Mouse (Mus musculus): Measurements from ENCODE around the gene Fgfr2.

Fgfr2 gene

DNA sequence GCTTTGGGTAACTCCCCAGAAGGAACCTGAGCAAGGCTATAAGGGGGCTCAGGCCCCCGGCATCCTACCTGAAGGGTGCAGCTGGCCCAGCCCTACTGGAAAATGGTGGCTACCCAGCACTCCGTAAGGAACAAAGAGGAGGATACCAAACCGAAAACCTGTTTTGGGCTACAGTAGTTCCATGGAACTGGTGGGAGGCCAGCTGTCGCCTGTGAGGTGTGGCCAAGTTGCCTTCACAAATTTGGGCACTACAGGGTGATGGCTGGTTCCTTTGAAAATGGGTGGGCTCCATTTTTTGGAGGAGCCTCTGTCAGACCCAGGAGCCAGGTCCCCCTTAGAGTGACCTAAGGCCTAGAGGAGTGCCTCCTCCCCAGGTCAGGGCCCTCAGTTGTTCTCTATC, 407.9 kb downstream of the Fgfr2 start:
- no peak for DNase-seq (ENCODE audit: low read depth)

DNA sequence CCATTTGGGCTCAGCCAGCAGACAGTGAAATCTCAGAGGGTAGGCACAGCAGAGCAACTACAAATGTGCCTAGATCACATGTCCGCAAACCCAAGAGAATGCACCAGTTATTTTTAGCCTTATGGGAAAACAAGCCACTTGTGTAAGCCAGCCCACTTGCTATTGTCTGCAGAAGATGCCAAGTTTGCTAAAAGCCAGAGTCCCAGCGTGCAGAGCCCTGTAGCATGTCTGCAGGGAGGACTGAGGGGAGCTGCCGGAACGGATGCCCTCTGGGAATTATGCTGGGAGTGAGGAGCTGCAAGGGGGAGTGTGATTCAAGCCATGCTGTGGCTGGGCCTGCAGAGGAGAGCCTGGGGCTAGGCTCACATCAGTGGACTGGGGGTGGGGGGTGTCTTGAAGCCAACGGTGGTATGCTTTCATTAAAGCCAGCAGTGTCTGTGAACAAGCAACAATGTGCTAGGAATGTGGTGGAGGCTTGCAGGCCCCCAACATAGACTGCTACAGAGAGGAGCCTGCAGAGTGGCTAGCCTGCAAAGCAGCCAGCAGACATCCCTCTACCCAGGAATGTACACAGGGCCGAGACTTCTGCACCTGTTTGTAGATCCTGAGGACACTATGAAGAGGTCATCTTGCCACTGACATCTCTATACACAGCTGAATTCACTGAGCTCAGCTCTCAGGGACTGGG, 408.8 kb downstream of the Fgfr2 start:
- no peak for DNase-seq (ENCODE audit: low read depth)

DNA sequence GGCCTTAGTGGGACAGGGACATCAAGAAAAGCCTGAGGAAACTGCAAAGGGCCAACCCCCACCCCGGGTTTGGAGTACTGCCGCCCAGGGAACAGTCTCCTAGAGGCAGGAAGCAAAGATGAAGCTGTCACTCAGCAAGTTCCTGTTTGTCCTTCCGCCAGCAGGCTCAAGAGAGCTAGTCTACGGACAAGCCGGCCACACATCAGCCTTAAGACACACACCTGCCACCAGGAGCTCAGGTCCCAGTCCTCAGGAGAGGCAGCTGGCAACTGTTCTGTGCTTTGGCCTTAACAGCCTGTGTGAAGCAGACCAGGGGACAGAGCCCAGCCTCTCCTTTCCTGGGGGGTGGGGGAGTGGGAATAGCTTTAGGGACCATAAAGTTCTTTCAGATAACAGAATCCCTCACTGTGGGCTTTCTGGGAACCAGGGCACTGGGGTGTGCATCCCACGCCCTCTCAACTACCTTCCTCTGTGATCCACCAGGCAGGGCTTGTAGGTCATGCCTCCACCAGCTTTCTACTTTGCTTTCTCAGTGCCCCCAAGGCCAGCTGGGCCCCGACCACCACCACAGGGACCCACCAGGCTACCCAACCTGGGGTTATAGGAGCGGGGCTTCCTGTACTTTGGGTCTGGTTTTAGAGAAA, 409.5 kb downstream of the Fgfr2 start:
- no peak for DNase-seq (ENCODE audit: low read depth)

- DNase-seq (ENCODE audit: low read depth) = no peak
Observed at GRCm38 (mm10) chr7:132712956-132713355, 410.2 kb downstream of the Fgfr2 start.

DNA sequence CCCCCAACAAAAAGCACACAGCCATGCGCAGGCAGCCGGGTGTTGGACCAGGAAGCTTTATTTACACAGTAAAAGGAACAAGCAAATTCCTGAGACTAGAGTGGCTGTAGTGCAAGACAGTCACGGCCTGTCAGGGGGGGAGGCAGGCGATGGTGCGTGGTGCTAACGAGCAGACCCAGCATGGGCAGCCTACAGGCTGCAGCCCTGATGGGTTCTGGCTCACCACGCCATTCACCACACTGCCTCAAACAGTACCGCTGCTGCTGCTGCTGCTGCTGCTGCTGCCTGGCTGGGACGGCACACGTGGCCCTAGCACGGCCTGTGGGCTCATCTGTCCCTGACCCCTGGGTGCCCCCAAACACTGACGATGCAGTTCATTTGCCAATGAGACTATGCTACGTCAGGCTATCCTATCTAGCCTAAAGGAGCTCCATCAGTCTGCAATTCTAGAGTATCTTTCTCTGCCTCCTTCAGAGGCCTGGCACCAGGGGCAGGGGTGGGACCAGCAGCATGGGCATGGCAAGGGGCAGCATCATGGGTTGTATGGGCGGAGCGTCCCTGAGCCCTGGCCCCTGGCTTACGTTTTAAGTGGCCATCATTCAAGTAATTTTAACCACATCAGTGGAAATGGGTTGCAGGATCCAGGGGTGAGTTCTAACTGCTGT, 411.0 kb downstream of the Fgfr2 start:
- no peak for DNase-seq (ENCODE audit: low read depth)

DNA sequence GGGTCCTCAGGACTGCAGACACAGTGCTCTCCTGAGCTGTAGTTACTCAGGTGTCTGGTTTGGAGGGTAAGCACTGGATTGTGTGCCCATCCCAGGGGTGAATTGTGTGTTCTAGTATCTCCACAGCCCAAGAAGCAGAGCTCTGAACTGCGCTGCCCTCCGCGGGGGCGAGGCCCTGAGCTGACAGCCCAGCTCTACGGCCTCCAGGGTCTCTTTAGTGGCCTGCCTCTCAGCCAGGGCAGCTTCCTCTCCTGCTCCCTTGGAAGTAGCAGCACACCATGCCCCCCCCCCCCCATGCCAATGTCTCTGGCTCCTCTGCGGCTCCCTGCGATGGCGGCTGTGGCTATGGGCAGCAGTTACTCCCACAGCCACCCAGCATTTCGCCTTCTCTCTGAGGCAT, 411.6 kb downstream of the Fgfr2 start:
- DNase-seq (ENCODE audit: low read depth) = no peak

DNA sequence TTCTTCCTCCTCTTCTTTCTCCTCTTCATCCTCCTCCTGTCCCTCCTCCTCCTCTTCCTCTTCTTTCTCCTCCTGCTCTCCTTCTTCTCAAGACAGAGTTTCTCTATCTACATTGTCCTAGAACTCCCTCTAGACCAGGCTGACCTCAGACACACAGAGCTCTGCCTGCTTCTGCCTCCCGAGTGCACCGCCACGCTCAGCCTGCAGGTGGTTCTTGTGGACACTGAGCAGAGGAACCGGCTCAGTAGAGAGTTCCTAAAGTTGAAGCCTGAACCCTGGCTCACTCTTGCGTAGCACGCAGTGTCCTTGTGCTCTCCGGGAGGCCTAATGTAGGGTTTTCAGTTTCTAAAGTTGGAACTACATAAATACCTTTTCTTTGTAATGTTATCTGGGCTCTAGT, 418.0 kb downstream of the Fgfr2 start:
- peak; percentile 30 for DNase-seq (ENCODE audit: low read depth)

GRCm38 (mm10) chr7:132704310-132704875, 418.8 kb downstream of the Fgfr2 start:
- no peak for DNase-seq (ENCODE audit: low read depth)

- DNase-seq (ENCODE audit: low read depth) = no peak
Observed at GRCm38 (mm10) chr7:132703515-132704309, 419.4 kb downstream of the Fgfr2 start.

GRCm38 (mm10) chr7:132702492-132703070, 420.6 kb downstream of the Fgfr2 start:
- DNase-seq (ENCODE audit: low read depth) = no peak

DNA sequence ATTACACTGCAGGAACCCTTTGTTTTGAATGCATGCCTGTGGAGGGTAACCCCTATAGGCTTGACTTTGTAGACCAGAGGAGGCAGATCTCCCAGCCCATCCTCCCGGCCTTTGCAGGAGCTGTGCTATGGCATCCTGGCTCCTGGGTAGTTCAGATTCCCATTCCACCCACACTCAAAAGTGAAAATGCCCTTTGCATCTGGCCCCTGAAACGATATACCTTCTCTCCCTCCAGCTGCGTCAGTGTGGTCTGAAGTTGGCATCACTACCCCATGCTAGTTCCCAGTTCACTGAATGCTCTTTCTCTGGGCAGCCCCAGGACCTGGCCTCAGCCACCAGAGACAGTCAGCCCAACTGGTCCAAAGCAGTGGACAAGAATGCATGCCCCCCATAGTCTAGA, 421.1 kb downstream of the Fgfr2 start:
- no peak for DNase-seq (ENCODE audit: low read depth)

DNA sequence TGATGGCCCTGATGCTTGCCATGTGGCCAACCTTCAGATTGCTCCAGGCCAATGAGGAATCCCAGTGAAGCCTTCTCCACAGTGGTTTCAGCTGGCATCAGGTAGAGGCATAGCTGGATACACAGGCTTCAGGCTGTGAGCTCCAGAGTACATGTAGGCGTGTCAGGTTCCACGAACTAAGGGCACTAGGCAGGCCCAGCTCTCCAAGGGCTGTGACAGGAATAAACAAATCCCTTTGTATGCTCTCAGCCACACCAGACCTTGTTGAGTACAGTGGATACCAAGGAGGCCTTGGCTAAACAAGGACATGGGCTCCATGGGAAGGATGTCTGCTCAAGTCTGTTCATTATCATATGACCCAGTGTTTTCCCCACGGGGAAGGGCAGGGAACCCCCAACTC, 421.7 kb downstream of the Fgfr2 start:
- DNase-seq (ENCODE audit: low read depth) = no peak

DNA sequence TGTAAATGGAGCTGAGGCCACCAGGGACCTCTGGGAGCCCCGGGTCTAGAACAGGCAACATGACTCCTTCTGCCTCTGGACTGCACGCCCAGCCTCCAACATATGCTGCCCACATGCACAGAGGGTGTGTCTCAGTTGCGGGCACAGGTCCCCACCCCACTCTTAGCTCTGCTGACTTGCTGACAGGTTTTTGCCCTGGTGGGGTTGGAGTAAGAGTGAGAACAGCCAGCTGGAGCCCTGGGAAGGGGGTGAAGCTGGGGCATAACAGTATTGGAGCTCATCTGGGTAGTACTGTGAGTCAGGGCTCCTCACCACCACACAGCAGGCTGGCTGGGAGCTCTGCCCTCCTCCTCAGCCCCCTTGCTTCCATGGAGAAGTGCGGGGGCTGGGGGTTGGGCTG, 423.0 kb downstream of the Fgfr2 start:
- DNase-seq (ENCODE audit: low read depth) = no peak

GRCm38 (mm10) chr7:132699639-132700038, 423.5 kb downstream of the Fgfr2 start:
- DNase-seq (ENCODE audit: low read depth) = peak; percentile 58

- DNase-seq (ENCODE audit: low read depth) = no peak
Observed at GRCm38 (mm10) chr7:132699165-132699564, 424.0 kb downstream of the Fgfr2 start.

GRCm38 (mm10) chr7:132698737-132699136, 424.4 kb downstream of the Fgfr2 start:
- DNase-seq (ENCODE audit: low read depth) = no peak

GRCm38 (mm10) chr7:132697258-132697796, 425.8 kb downstream of the Fgfr2 start:
- no peak for DNase-seq (ENCODE audit: low read depth)

DNA sequence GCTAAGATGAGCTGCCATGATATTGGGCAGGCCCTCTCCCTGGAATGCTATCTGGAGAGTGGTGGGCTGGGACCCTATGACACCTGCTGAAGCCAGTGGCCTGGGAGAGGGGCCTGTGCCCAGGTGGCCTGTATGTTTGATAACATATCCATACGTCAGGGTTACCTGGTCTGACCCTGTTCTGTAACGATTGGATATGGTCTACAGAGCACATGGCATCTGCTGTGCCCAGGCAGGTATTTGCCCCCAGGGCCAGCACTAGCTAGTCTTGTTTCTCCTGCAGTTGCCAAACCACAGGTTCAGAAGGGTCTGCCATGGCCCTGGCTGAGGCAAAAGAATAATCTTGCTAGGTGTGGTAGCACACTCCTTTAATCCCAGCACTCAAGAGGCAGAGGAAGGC, 429.6 kb downstream of the Fgfr2 start:
- no peak for DNase-seq (ENCODE audit: low read depth)

DNA sequence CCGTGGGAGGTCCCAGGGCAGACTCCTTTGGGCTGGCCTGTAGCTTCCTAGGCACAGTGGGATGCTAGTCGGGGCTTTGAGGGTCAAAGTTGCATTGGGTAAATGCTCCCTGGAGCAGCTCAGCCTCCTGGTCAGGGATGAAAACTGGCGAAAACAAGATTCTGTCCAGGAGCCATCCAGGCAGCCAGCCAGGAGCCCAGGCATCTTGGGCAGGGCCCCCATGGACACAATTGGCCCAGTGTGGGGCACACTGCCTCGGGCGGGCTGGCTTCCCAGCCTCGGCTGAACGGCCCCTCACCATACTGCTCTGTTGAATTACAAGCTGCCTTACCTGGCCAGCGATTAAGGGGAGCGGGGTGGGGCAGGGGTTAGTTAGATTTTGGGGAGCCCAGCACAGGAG, 430.4 kb downstream of the Fgfr2 start:
- DNase-seq (ENCODE audit: low read depth) = no peak

DNA sequence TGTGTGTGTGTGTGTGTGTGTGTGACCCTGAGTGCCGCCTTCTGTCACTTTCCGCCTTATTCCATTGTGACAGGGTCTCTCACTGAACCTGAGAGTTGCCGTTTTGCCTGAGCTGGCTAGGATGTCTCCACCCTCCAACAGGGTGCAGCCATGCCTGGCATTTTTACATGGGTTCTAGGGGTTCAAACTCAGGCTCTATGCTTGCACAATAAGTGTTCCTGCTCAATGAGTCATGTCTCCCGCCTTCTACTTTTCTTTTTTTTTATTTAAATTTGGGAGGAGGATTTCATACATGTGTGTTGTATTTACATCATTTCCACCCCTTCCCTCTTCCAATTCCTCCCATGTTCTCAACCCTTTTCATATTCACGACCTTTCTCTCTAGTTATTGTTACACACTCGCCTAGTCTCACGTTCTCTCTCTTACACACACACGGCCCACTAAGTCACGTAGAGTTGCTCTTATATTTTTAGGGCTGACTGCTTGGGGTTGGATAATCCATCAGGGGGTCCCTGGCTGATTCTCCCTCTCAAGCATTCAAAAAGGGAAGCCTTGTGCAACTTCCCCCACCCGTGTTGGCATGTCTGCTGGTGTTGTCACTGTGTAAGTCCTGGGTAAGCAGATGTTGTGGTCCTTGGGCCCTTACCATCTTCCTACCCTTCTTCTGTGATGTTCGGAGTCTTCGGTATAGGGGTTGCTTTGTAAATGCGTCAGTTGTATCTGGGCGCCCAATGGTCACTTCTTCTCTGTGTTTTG, 432.3 kb downstream of the Fgfr2 start:
- no peak for DNase-seq (ENCODE audit: low read depth)

- no peak for DNase-seq (ENCODE audit: low read depth)
Observed at GRCm38 (mm10) chr7:132689722-132690121, 433.4 kb downstream of the Fgfr2 start.
